Mouse (Mus musculus) olfactory bulb, adult 2 months (tissue): ENCODE measurements around the gene Nfib. TPM values are rescaled to one million over a fixed set of nuclear protein-coding genes. Genes with fewer than 3 reads are reported as not detected.

Experiments used
- H3K27ac ChIP-seq: fragments of 200-500 bp; 2 replicates; pipeline ENCODE4 v1.5.1; 2012; ENCODE audit warnings: low read depth, low read length; ENCODE audit not compliant: insufficient read depth
- H3K4me1 ChIP-seq: fragments of 200-500 bp; 2 replicates; pipeline ENCODE4 v1.6.1; 2012; ENCODE audit warnings: low read length; ENCODE audit not compliant: control insufficient read depth, insufficient read depth
- H3K4me3 ChIP-seq: fragments of 200-500 bp; 2 replicates; pipeline ENCODE4 v1.5.1; 2012; ENCODE audit warnings: mild to moderate bottlenecking, low read depth, low read length, moderate library complexity; ENCODE audit not compliant: insufficient read depth
- CTCF ChIP-seq: fragments of 200-500 bp; IDR thresholded peaks from 2 replicates; pipeline ENCODE4 v1.5.1; 2012; ENCODE audit warnings: low read depth, mild to moderate bottlenecking, low read length, moderate library complexity; ENCODE audit not compliant: insufficient read depth
- POLR2A ChIP-seq: fragments of 200-500 bp; IDR thresholded peaks from 2 replicates; pipeline ENCODE4 v1.6.1; 2012; ENCODE audit warnings: mild to moderate bottlenecking, low read depth, low read length, moderate library complexity; ENCODE audit not compliant: insufficient read depth
- WGBS: fragments of 180-500 bp; shearing (Covaris S2); methylation state at CpG from one replicate; pipeline ENCODE4 v1.1.7; 2018; 5-methylcytosine and 5-hydroxymethylcytosine counted together
- polyA plus RNA-seq: library from polyadenylated mRNA; stranded (reverse); fragments of >200 nt; gene quantifications from 2 replicates; pipeline ENCODE4 v1.2.4, GENCODE M21; 2012; ENCODE audit warnings: low replicate concordance; ENCODE audit not compliant: missing spikeins, insufficient read depth, insufficient read length

Gene Nfib
- polyA plus RNA-seq, 1 experiment: not detected

DNA sequence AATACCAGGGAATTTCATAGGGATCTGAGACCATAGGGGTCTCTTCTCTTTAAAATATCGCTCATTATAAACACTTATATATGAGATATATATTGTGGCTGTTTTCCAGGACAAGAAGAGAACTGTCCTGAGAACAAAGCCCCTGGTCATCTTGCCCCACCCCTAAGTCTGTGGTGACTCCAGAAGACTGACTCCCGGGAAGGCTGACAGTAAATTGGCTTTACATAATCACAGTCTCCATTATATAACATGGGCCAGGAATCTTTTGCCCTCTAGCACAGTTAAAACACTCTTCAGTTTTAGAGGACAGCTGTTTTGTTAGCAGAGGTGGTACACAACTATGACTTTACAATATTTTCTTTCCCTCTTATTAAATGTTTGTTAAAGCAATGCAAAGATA, 315.0 kb downstream of the Nfib start:
- Histone ChIP-seq H3K27ac (no peak overlapping the region), H3K4me3 (no peak overlapping the region), H3K4me1 (no peaks in the 10 kb centered on the region)
- 73% methylated on average over 2 of the region's 2 CpGs for WGBS
- TF ChIP-seq POLR2A (no peak), CTCF (no peak)

GRCm38 (mm10) chr4:82389876-82390275, 315.7 kb downstream of the Nfib start:
- 94% methylated on average over 1 of the region's 1 CpGs for WGBS
- Histone ChIP-seq H3K4me3 (no peak overlapping the region), H3K27ac (no peak overlapping the region), H3K4me1 (no peaks in the 10 kb centered on the region)
- TF ChIP-seq CTCF (no peak), POLR2A (no peak)

DNA sequence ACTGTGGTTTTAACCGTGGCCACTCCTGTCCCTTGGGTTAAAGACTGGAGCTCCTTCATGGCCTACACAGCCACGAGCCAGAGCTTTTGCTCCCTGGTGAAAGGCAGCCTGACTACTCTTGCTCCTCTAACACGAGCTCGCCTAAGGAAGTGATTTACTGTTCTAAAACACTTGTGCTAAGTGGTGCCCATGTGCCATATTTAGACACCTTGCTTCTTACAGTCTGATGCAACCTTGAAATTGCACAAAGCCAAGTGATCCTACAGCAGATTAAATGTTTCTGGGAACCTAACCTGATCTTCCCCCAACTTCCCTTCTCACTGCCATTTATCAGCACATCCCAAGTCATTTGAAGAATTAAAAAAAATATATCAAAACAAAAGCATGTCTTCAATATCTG, 317.9 kb downstream of the Nfib start:
- H3K27ac ChIP-seq: no peak overlapping the region
- peaks cover 2% of the 10 kb centered on the region; the same call in 1 of the 2 replicates for H3K4me1 ChIP-seq
- TF ChIP-seq POLR2A: no peak
- TF ChIP-seq CTCF: no peak
- WGBS: 91% methylated on average over 4 of the region's 4 CpGs
- H3K4me3 ChIP-seq: no peak overlapping the region

DNA sequence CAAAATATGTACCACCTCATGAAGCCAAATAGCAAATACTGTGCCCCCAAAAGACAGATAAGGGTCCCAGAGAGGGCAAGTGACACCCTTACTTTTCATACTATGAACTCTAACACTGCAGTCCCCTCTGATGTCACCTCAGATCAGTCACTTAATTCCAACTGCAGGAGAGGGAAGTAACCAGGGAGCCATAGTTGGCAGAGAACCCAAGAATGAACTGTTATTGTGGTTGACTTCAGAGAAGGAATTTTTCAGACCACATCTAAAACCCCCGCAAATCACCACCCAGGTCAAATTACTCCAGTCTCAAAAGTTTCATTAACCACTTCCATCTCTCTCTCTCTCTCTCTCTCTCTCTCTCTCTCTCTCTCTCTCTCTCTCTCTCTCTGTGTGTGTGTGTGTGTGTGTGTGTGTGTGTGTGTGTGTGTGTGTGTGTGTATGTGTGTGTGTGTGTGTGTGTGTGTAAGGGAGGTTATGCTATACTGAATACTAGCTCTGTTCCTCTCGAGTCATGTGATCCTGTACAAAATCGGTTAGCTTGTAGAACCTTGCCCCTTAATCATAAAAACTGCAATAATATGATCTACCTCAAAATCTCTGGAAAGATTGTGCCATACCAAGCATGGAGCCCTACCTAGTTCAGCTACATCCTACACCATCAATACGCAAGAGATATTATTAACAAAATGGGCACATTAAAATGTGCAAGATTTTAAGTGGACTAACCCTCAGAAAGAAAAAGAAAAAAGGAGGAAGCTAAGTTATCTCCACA, 319.1 kb downstream of the Nfib start:
- no peak overlapping the region for H3K4me3 ChIP-seq
- TF ChIP-seq CTCF: no peak
- TF ChIP-seq POLR2A: no peak
- H3K4me1 ChIP-seq: peaks cover 2% of the 10 kb centered on the region; the same call in 1 of the 2 replicates
- WGBS: 75% methylated on average over 4 of the region's 4 CpGs
- no peak overlapping the region for H3K27ac ChIP-seq

DNA sequence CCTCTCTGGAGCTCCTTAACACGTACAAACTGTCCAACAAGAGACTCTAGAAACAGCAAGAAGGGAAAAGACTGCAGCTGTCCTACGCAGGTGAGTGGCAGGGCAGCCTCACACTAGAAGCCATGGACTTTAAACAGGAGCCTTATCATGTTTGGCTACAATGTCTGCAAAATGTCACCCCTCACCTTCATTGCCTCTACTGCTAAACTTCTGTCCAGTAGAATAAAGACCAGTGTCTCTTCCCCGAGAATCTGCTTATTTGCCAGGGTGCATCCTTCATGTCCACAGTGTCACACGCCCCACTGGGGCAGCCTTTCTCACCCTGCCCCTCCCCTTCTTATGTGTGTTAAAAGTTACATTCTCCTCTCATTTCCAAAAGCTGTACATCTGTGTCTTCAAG, 319.9 kb downstream of the Nfib start:
- 79% methylated on average over 4 of the region's 4 CpGs for WGBS
- TF ChIP-seq CTCF: no peak
- Histone ChIP-seq H3K4me1 (peaks cover 2% of the 10 kb centered on the region; the same call in 1 of the 2 replicates), H3K4me3 (no peak overlapping the region), H3K27ac (no peak overlapping the region)

- Histone ChIP-seq H3K27ac (peak overlapping the region; percentile 58; the same call in 1 of the 2 replicates), H3K4me1 (peaks cover 2% of the 10 kb centered on the region; the same call in 1 of the 2 replicates), H3K4me3 (no peak overlapping the region)
- TF ChIP-seq POLR2A (no peak), CTCF (no peak)
- WGBS: 53% methylated on average over 11 of the region's 11 CpGs
These were observed 321.4 kb downstream of the Nfib start for GRCm38 (mm10) chr4:82383991-82384731.

DNA sequence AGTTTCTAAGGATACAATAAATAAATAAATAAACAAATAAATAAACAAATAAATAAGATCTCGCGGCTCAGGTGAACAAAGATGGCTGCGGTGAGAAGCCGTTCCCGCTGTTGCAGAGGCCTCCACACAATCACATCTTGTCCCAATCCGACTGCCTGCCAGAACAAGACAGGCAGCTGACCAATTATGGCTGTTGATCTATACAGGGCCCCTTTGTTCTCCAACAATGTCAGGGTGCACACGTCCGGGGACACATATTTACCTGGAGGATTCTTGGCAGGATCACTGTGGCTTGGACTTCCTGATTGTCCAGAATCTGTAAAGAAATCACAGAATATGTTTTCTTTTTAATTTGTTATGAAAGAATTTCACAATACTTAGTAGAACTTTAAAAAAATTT, 322.2 kb downstream of the Nfib start:
- 60% methylated on average over 8 of the region's 8 CpGs for WGBS
- no peak overlapping the region for H3K27ac ChIP-seq
- no peak for TF ChIP-seq POLR2A
- TF ChIP-seq CTCF: no peak

DNA sequence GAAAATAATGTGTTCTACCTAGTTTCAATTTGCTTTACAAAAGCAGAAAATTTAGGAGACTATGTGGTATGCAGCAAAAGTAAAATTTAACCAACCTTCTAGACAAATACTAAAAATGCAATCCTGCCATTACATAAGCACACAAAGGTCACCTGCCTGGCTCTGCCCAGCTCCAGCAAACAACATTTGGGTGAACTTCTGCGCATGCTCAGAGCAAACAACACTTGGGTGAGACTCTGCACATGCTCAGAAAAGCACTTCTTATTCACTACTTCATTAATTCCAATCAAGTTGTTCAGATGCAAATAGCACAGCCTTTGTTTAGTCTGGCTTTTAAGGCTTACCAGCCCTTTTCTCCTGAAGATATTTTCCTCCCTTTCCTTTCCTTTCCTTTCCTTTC, 323.8 kb downstream of the Nfib start:
- H3K4me3 ChIP-seq: no peak overlapping the region
- no peak overlapping the region for H3K27ac ChIP-seq
- 73% methylated on average over 1 of the region's 1 CpGs for WGBS
- H3K4me1 ChIP-seq: peaks cover 2% of the 10 kb centered on the region; the same call in 1 of the 2 replicates
- no peak for TF ChIP-seq POLR2A

More for the DNA sequence above, 322.2 kb downstream of the Nfib start:
- Histone ChIP-seq H3K4me3 (no peak overlapping the region), H3K4me1 (peaks cover 2% of the 10 kb centered on the region; the same call in 1 of the 2 replicates)

GRCm38 (mm10) chr4:82380578-82380977, 325.0 kb downstream of the Nfib start:
- Histone ChIP-seq H3K4me1 (peaks cover 2% of the 10 kb centered on the region; the same call in 1 of the 2 replicates), H3K4me3 (no peak overlapping the region), H3K27ac (no peak overlapping the region)
- TF ChIP-seq POLR2A (no peak), CTCF (no peak)
